Mouse (Mus musculus): ENCODE data around the gene Sct.
"Not testable (repeated sequence)": the region's sequence is repeated elsewhere in the genome, so short reads cannot be mapped to it uniquely, and the experiment has no call there.

Sct gene

GRCm38 (mm10) chr7:141291921-141292582, 13.1 kb upstream of the Sct start, which contains the start of gene Drd4:
TSS of gene Drd4 (plus strand) at chr7:141292006.
- DNase-seq (ENCODE audit: low read depth, low spot score): no peak

- DNase-seq (ENCODE audit: low read depth, low spot score): no peak
Measured at GRCm38 (mm10) chr7:141288042-141288441, 9.1 kb upstream of the Sct start.

- no peak for DNase-seq (ENCODE audit: low read depth, low spot score)
Measured at GRCm38 (mm10) chr7:141282756-141283155, 3.8 kb upstream of the Sct start.

GRCm38 (mm10) chr7:141281442-141281841, 2.5 kb upstream of the Sct start:
- peak; percentile 30 for DNase-seq (ENCODE audit: low read depth, low spot score)

- no peak for DNase-seq (ENCODE audit: low read depth, low spot score)
Measured at GRCm38 (mm10) chr7:141277701-141278678, 943 bp downstream of the Sct start.

- peak; percentile 82 for DNase-seq (ENCODE audit: low read depth, low spot score)
Measured at GRCm38 (mm10) chr7:141276546-141276945, 2.4 kb downstream of the Sct start, which contains the start of gene Cdhr5. TSS of gene Cdhr5 (minus strand) at chr7:141276786.

- peak; percentile 48 for DNase-seq (ENCODE audit: low read depth, low spot score)
Measured at GRCm38 (mm10) chr7:141275356-141275755, 3.6 kb downstream of the Sct start.

GRCm38 (mm10) chr7:141270631-141271030, 8.3 kb downstream of the Sct start:
- no peak for DNase-seq (ENCODE audit: low read depth, low spot score)

GRCm38 (mm10) chr7:141269273-141269545, 9.7 kb downstream of the Sct start:
- no peak for DNase-seq (ENCODE audit: low read depth, low spot score)

GRCm38 (mm10) chr7:141268466-141269272, 10.3 kb downstream of the Sct start:
- DNase-seq (ENCODE audit: low read depth, low spot score): no peak

- DNase-seq (ENCODE audit: low read depth, low spot score): peak; percentile 87
Measured at GRCm38 (mm10) chr7:141265739-141266561, 13.0 kb downstream of the Sct start, which contains the start of gene Irf7. TSS of gene Irf7 (minus strand) at chr7:141266481.

GRCm38 (mm10) chr7:141265411-141265738, 13.6 kb downstream of the Sct start:
- DNase-seq (ENCODE audit: low read depth, low spot score): no peak

GRCm38 (mm10) chr7:141264761-141265410, 14.0 kb downstream of the Sct start:
- peak; percentile 87 for DNase-seq (ENCODE audit: low read depth, low spot score)

- DNase-seq (ENCODE audit: low read depth, low spot score): no peak
Measured at GRCm38 (mm10) chr7:141264041-141264700, 14.8 kb downstream of the Sct start.

GRCm38 (mm10) chr7:141263640-141264039, 15.3 kb downstream of the Sct start:
- DNase-seq (ENCODE audit: low read depth, low spot score): no peak

GRCm38 (mm10) chr7:141261480-141261879, 17.5 kb downstream of the Sct start:
- no peak for DNase-seq (ENCODE audit: low read depth, low spot score)

GRCm38 (mm10) chr7:141256159-141256558, 22.8 kb downstream of the Sct start:
- no peak for DNase-seq (ENCODE audit: low read depth, low spot score)

GRCm38 (mm10) chr7:141250486-141250885, 28.4 kb downstream of the Sct start:
- DNase-seq (ENCODE audit: low read depth, low spot score): not testable (repeated sequence)

GRCm38 (mm10) chr7:141231551-141231950, 47.4 kb downstream of the Sct start:
- DNase-seq (ENCODE audit: low read depth, low spot score): no peak

GRCm38 (mm10) chr7:141231111-141231510, 47.8 kb downstream of the Sct start:
- no peak for DNase-seq (ENCODE audit: low read depth, low spot score)
